Mouse (Mus musculus) lung, adult 2 months (tissue): Measurements from ENCODE around the gene Cntnap2. TPM values are rescaled to one million over a fixed set of nuclear protein-coding genes. Genes with fewer than 3 reads are reported as not detected.

Source experiments
- DNase-seq: peaks from one replicate; pipeline ENCODE4 v3.0.0; 2022
- H3K4me1 ChIP-seq: fragments of 200-500 bp; 2 replicates; pipeline ENCODE4 v1.6.1; 2011; ENCODE audit warnings: low read length; ENCODE audit not compliant: control insufficient read depth, insufficient read depth
- H3K4me3 ChIP-seq: fragments of 200-500 bp; replicated peaks from 2 replicates; pipeline ENCODE3; 2011; ENCODE audit warnings: low read depth, mild to moderate bottlenecking, control low read depth, low read length; ENCODE audit errors: extremely low read depth
- CTCF ChIP-seq: fragments of 200-500 bp; IDR thresholded peaks from 2 replicates; pipeline ENCODE4 v1.5.1; 2011; ENCODE audit warnings: mild to moderate bottlenecking, low read length, control low read depth; ENCODE audit not compliant: insufficient read depth
- POLR2A ChIP-seq: fragments of 200-500 bp; IDR thresholded peaks from 2 replicates; pipeline ENCODE4 v1.6.1; 2011; ENCODE audit warnings: low read depth, mild to moderate bottlenecking, control low read depth, low read length, borderline replicate concordance; ENCODE audit errors: extremely low read depth
- WGBS: fragments of 180-500 bp; shearing (Covaris S2); methylation state at CpG from one replicate; pipeline ENCODE4 v1.1.7; 2018; 5-methylcytosine and 5-hydroxymethylcytosine counted together
- polyA plus RNA-seq: library from polyadenylated mRNA; depleted of rRNA; stranded (reverse); fragments of >200 nt; gene quantifications from 2 replicates; pipeline ENCODE4 v1.2.3, GENCODE M21; 2012

Cntnap2 gene
- polyA plus RNA-seq, 1 experiment: not detected

GRCm38 (mm10) chr6:47026064-47026686 lies 1967.0 kb downstream of the Cntnap2 start:
- no peak for DNase-seq
- WGBS: 63% methylated on average over 4 of the region's 4 CpGs
- TF ChIP-seq POLR2A (no peak), CTCF (no peak)
- Histone ChIP-seq H3K4me1 (no peaks in the 10 kb centered on the region), H3K4me3 (no peak overlapping the region)

DNA sequence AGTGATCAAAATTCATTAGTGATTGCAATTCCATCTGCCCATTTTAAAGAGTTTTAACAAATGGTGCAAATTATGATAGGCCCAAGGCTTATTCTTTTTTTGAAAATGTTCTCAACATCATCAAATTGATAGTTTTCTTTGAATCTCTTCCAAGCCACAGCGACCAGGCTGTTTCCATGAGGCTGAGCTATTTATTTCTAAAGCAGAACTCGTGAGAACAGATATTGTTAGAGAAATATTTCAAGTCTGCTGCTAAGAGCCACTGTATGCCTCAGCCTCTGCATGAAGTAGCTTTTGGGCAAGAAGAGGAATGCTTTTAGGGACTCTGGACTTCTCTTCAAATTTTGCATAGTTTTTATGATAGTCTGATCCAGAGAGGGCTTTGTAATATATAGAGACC lies 1972.2 kb downstream of the Cntnap2 start:
- H3K4me1 ChIP-seq: no peaks in the 10 kb centered on the region
- H3K4me3 ChIP-seq: no peak overlapping the region
- TF ChIP-seq POLR2A (no peak), CTCF (no peak)
- no peak for DNase-seq
- 46% methylated on average over 2 of the region's 2 CpGs for WGBS

DNA sequence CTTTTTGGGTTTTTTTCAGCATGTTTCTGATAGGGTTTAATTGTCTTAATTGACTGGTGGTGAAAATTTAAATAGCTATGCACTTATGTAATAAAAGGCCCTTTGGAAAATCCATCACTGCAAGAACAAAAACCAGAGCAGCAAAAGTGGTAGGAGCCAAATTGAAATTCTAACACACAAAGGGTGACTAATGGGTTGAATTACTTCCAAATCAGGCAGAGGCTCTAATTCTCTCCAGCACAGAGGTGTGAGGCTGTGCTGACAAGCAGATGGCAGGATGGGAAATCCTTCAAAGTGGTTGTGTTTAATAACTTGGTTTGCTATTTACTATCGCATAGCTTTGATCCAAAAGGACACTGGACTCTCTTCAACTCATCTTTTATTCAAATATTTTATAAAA lies 1983.4 kb downstream of the Cntnap2 start:
- 81% methylated on average over 1 of the region's 1 CpGs for WGBS
- TF ChIP-seq CTCF: no peak
- no peak for TF ChIP-seq POLR2A

DNA sequence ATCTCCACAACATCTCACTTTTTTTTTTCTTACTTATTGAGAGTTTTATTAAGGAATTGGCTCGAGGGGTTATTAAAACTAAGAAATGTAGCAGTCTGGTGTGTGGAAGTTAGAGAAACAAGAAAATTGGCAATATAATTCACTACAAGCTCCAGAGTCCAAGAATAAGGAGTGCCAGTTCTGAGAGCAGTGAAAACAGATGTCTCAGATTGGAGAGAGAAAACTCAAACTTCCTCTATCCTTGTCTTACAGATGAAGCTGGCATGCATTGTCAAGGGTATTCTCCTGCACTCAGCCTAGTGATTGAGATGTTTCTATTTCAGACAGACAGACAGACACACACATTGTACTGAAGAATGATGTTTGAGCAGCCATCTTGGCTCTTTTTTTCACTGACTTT lies 1984.4 kb downstream of the Cntnap2 start:
- no peak overlapping the region for H3K4me3 ChIP-seq
- 87% methylated on average over 1 of the region's 1 CpGs for WGBS
- no peak for DNase-seq
- H3K4me1 ChIP-seq: no peaks in the 10 kb centered on the region
- TF ChIP-seq POLR2A: no peak
- TF ChIP-seq CTCF: no peak

More for the DNA sequence above, 1983.4 kb downstream of the Cntnap2 start:
- Histone ChIP-seq H3K4me3 (no peak overlapping the region), H3K4me1 (no peaks in the 10 kb centered on the region)
- DNase-seq: no peak

DNA sequence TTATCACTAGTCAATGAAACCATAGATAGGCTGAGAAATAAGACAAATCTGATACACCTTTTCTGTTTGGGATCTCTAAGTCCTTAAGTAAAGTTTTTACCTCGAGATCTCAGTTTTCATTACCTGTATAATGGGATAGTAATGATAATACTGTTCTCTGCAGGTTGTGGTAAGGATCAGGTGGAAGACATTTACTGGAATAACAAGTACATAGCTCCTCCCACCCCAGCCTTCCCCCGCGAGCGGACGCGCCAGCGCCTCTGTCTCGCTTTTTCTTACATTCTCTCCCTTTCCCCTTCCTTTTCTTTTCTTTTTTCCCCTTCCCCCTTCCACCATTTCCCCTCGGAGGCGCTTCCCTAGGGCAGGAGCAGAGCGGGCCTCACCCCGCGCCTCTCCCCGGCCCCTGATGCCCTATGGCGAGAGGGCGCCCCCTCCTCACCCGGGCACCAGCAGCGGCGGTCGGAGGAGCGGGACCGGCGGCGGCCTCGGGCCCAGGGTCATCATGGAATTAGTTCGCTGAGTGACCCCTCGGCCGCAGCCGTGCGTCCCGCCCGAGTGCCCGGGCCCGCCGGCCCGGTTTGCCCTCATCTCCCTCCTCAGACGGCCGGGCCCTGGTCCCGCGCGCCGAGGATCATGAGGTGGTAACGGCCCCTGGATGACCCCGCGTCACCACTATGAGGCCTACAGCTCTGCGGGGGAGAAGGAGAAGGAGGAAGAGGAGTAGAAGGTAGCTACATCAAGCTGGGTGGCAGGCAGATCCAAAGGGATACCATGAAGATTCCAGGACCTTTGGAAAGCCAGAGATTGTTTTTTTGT lies 1985.4 kb downstream of the Cntnap2 start:
- TF ChIP-seq POLR2A (no peak), CTCF (no peak)

DNA sequence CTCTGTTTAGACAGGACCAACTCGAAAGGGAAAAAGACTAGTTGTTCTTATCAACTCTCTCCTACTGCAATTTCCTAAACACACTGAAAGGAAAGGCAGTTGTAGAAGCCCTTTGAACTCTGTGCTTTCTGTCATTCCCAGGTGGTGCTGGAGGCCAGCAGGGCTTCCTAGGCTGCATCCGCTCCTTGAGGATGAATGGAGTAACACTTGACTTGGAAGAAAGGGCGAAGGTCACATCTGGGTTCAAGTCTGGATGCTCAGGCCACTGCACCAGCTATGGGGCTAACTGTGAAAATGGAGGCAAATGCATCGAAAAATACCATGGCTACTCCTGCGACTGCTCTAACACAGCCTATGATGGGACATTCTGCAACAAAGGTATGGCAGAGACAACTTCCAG lies 1989.9 kb downstream of the Cntnap2 start:
- no peak overlapping the region for H3K4me3 ChIP-seq
- 63% methylated on average over 5 of the region's 5 CpGs for WGBS
- DNase-seq: no peak
- TF ChIP-seq POLR2A (no peak), CTCF (no peak)
- no peaks in the 10 kb centered on the region for H3K4me1 ChIP-seq

More for the DNA sequence above, 1985.4 kb downstream of the Cntnap2 start:
- DNase-seq: no peak
- Histone ChIP-seq H3K4me1 (no peaks in the 10 kb centered on the region), H3K4me3 (no peak overlapping the region)
- WGBS: 5% methylated on average over 46 of the region's 46 CpGs

DNA sequence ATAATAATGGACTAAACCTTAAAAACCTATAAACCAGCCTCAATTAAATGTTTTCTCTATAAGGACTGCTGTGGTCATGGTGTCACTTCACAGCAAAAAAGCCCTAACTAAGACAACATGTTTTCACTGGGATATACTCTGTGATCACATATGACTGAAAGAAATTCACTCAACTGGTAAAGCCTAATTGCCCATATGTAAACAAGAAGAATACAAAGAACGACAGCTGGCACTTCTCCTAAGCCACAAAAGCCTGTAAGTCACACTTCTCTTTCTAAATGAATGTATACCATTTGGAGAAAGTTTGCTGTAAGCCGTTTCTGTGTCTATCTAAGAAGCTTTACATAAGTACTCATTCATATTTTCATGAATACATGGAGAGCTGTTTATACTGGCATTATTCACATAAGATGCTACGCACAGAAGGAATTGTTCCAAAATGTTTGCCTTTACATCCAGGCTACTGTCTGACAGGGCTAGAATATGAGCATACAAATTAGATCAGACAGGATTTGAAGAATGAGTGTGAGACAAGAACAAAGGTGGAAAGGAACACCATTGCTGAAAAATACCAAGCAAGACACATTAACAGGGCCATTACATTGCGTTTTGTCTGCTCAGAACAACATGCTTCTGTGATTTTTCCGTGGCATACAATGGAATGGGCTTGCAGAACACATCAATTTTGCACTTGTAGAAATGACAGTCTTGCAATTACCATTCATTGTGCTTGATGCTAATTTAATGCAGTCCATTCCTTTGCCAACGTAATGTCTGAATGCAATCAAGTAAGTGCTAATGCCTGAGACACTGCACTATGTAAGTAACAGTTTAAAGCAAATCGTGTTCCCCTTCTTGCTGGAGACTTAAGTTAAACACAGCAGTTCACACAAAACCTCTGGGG lies 1991.4 kb downstream of the Cntnap2 start:
- Histone ChIP-seq H3K4me3 (no peak overlapping the region), H3K4me1 (no peaks in the 10 kb centered on the region)
- WGBS: 58% methylated on average over 7 of the region's 7 CpGs
- TF ChIP-seq CTCF (no peak), POLR2A (no peak)
- DNase-seq: no peak

GRCm38 (mm10) chr6:47061341-47061740 lies 2002.2 kb downstream of the Cntnap2 start:
- WGBS: 60% methylated on average over 3 of the region's 3 CpGs
- no peak for DNase-seq
- Histone ChIP-seq H3K4me1 (no peaks in the 10 kb centered on the region), H3K4me3 (no peak overlapping the region)
- TF ChIP-seq CTCF (no peak), POLR2A (no peak)

- TF ChIP-seq POLR2A: no peak
- no peak for TF ChIP-seq CTCF
- 75% methylated on average over 4 of the region's 4 CpGs for WGBS
- DNase-seq: no peak
- no peaks in the 10 kb centered on the region for H3K4me1 ChIP-seq
- H3K4me3 ChIP-seq: no peak overlapping the region
Measured at GRCm38 (mm10) chr6:47089998-47090397, 2030.8 kb downstream of the Cntnap2 start.
